Mouse (Mus musculus) ES-E14 (cell line): ENCODE data around the gene Extl2. TPM values are rescaled to one million over a fixed set of nuclear protein-coding genes. Genes with fewer than 3 reads are reported as not detected.

Source experiments
- DNase-seq: peaks from one replicate; pipeline ENCODE4 v3.0.0-alpha.2; 2013; ENCODE audit warnings: low read depth, low spot score
- H3K27ac ChIP-seq: 2 replicates; pipeline ENCODE4 v1.5.1; 2012; ENCODE audit warnings: low read depth, mild to moderate bottlenecking, low read length, moderate library complexity, mixed read lengths; ENCODE audit not compliant: poor library complexity, insufficient read depth, severe bottlenecking
- H3K36me3 ChIP-seq: 2 replicates; pipeline ENCODE4 v1.6.1; 2012; ENCODE audit warnings: mild to moderate bottlenecking, low read length, moderate library complexity, mixed read lengths; ENCODE audit not compliant: control insufficient read depth, poor library complexity, insufficient read depth, severe bottlenecking
- H3K4me1 ChIP-seq, 2 experiments: fragments of 150-350 bp in 1 of 2; sonication (generic) in 1 of 2; 2 replicates each; pipeline ENCODE4 v1.6.1; 2012; ENCODE audit warnings: low read length in 2 of 2, mild to moderate bottlenecking in 1 of 2, mixed read lengths in 1 of 2; ENCODE audit not compliant: control insufficient read depth in 2 of 2, insufficient read depth in 2 of 2, poor library complexity in 1 of 2
- H3K4me3 ChIP-seq, 2 experiments: fragments of 150-350 bp in 1 of 2; sonication (generic) in 1 of 2; 2 replicates each; pipeline ENCODE4 v1.5.1; 2012; ENCODE audit warnings: low read length in 2 of 2, low read depth in 1 of 2, mild to moderate bottlenecking in 1 of 2, mixed read lengths in 1 of 2; ENCODE audit not compliant: insufficient read depth in 1 of 2, poor library complexity in 1 of 2, severe bottlenecking in 1 of 2
- H3K9ac ChIP-seq: 2 replicates; pipeline ENCODE4 v1.6.1; 2012; ENCODE audit warnings: low read depth, mild to moderate bottlenecking, low read length, mixed read lengths; ENCODE audit not compliant: poor library complexity, insufficient read depth, severe bottlenecking
- H3K9me3 ChIP-seq: fragments of 150-350 bp; sonication (generic); 2 replicates; pipeline ENCODE4 v1.6.1; 2012; ENCODE audit warnings: low read depth, mild to moderate bottlenecking, low read length; ENCODE audit not compliant: control insufficient read depth, insufficient read depth
- CHD2 ChIP-seq: IDR thresholded peaks from 2 replicates; pipeline ENCODE4 v1.6.1; 2014; ENCODE audit warnings: mild to moderate bottlenecking, low read depth, low read length, inconsistent platforms
- HCFC1 ChIP-seq: IDR thresholded peaks from 2 replicates; pipeline ENCODE4 v1.6.1; 2012; ENCODE audit warnings: low read length, inconsistent platforms, borderline replicate concordance; ENCODE audit not compliant: insufficient read depth
- MAFK ChIP-seq: IDR thresholded peaks from 2 replicates; pipeline ENCODE4 v1.6.1; 2014; ENCODE audit warnings: mild to moderate bottlenecking, low read depth, low read length, inconsistent platforms; ENCODE audit not compliant: insufficient read depth
- ZC3H11A ChIP-seq: IDR thresholded peaks from 2 replicates; pipeline ENCODE4 v1.6.1; 2012; ENCODE audit warnings: low read depth, mild to moderate bottlenecking, inconsistent platforms, low read length, borderline replicate concordance
- ZNF384 ChIP-seq: IDR thresholded peaks from 2 replicates; pipeline ENCODE4 v1.6.1; 2012; ENCODE audit warnings: low read depth, low read length, inconsistent platforms
- in situ Hi-C, 2 experiments: fragments of 600-800 bp; cut with MboI; formaldehyde crosslinking; loops; one replicate each; pipeline ENCODE4 v1.15.1; 2025; ENCODE audit warnings: low sequenced_read_pairs in 2 of 2, inconsistent platforms in 1 of 2; ENCODE audit not compliant: unreplicated experiment in 2 of 2
- total RNA-seq: library from RNA; depleted of rRNA; stranded (reverse); fragments of 300-350 nt; gene quantifications from 2 replicates; pipeline ENCODE4 v1.2.3, GENCODE M21; 2012

Gene Extl2
- total RNA-seq, 1 experiment = 8.8 TPM

GRCm38 (mm10) chr3:115974228-115974627 lies 33.0 kb upstream of the Extl2 start:
- Histone ChIP-seq H3K27ac (no peak overlapping the region), H3K36me3 (peaks cover 6% of the 10 kb centered on the region; the same call in 1 of the 2 replicates), H3K9ac (no peak overlapping the region), H3K9me3 (no peaks in the 10 kb centered on the region), H3K4me1 (no peaks in the 10 kb centered on the region), H3K4me3 (no peak overlapping the region)
- no peak for DNase-seq
- TF ChIP-seq MAFK (no peak), ZNF384 (no peak)
- in situ Hi-C loops = no loop called here

DNA sequence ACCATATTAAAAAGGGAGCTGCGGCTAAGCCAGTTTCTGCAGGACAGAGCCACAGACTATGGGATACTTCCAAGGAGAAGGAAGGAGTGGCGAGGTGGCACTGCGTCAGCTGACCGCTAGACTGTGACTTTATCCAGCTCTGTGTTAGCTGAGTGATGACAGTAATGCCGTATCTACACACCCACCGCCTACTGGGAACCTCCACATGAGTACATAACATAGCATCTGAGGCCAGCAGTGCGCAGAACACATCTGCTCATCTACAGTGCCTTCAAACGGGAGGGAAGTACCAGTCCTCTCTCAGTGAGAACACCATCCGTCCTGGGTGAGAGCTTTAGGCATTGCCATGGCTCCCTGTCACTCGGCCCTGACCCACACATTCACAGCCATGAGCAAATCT lies 32.3 kb upstream of the Extl2 start:
- Histone ChIP-seq H3K9me3 (no peaks in the 10 kb centered on the region), H3K27ac (no peak overlapping the region), H3K9ac (no peak overlapping the region), H3K4me3 (no peak overlapping the region), H3K36me3 (peaks cover 6% of the 10 kb centered on the region; the same call in 1 of the 2 replicates), H3K4me1 (no peaks in the 10 kb centered on the region)
- no peak for DNase-seq
- in situ Hi-C loops = no loop called here
- TF ChIP-seq MAFK (no peak), CHD2 (no peak), ZC3H11A (no peak), HCFC1 (no peak), ZNF384 (no peak)

GRCm38 (mm10) chr3:115979000-115979399 lies 28.3 kb upstream of the Extl2 start:
- no peak overlapping the region for H3K27ac ChIP-seq
- H3K4me1 ChIP-seq = no peaks in the 10 kb centered on the region
- H3K9me3 ChIP-seq = no peaks in the 10 kb centered on the region
- DNase-seq = no peak
- TF ChIP-seq ZNF384 (peak; percentile 36; the same call in 1 of the 2 replicates), ZC3H11A (no peak), CHD2 (no peak), MAFK (no peak), HCFC1 (no peak)
- in situ Hi-C loops = no loop called here
- no peak overlapping the region for H3K4me3 ChIP-seq
- no peak overlapping the region for H3K9ac ChIP-seq
- H3K36me3 ChIP-seq = peaks cover 11% of the 10 kb centered on the region

- no peaks in the 10 kb centered on the region for H3K4me1 ChIP-seq
- TF ChIP-seq ZC3H11A = no peak
- no peak for TF ChIP-seq MAFK
- no peak for TF ChIP-seq CHD2
- TF ChIP-seq HCFC1 = no peak
- no peak for TF ChIP-seq ZNF384
- in situ Hi-C loops = no loop called here
- no peak for DNase-seq
- H3K9me3 ChIP-seq = no peaks in the 10 kb centered on the region
- peaks cover 12% of the 10 kb centered on the region for H3K36me3 ChIP-seq
- no peak overlapping the region for H3K27ac ChIP-seq
- no peak overlapping the region for H3K9ac ChIP-seq
- no peak overlapping the region for H3K4me3 ChIP-seq
Observed at GRCm38 (mm10) chr3:115983217-115983616, 24.0 kb upstream of the Extl2 start.

- H3K9me3 ChIP-seq = no peaks in the 10 kb centered on the region
- no peak for DNase-seq
- H3K27ac ChIP-seq = no peak overlapping the region
- TF ChIP-seq HCFC1 (no peak), MAFK (no peak), ZNF384 (no peak), ZC3H11A (no peak), CHD2 (no peak)
- no peaks in the 10 kb centered on the region for H3K4me1 ChIP-seq
- H3K9ac ChIP-seq = no peak overlapping the region
- H3K4me3 ChIP-seq = no peak overlapping the region
- peaks cover 12% of the 10 kb centered on the region for H3K36me3 ChIP-seq
- in situ Hi-C loops = no loop called here
Observed at GRCm38 (mm10) chr3:115984653-115985052, 22.6 kb upstream of the Extl2 start.
